Mouse (Mus musculus) MEL (cell line): Measurements from ENCODE around the gene Tmed6. TPM values are rescaled to one million over a fixed set of nuclear protein-coding genes. Genes with fewer than 3 reads are reported as not detected.

Experiments
- DNase-seq: peaks from one replicate; pipeline ENCODE4 v3.0.0; 2011; ENCODE audit warnings: low read depth, low spot score
- H3K27ac ChIP-seq: 2 replicates; pipeline ENCODE4 v1.5.1; 2012; ENCODE audit warnings: low read depth, mild to moderate bottlenecking, control low read depth, low read length, moderate library complexity; ENCODE audit not compliant: control insufficient read depth
- H3K27me3 ChIP-seq, 2 experiments: fragments of 150-350 bp in 1 of 2; sonication (generic) in 1 of 2; 2 replicates each; pipeline ENCODE4 v1.6.1; 2012; ENCODE audit warnings: low read length in 2 of 2, mild to moderate bottlenecking in 2 of 2, improper control_type of control experiment in 1 of 2, moderate library complexity in 1 of 2; ENCODE audit not compliant: insufficient read depth in 2 of 2, control insufficient read depth in 1 of 2
- H3K36me3 ChIP-seq, 2 experiments: 2 replicates each; pipeline ENCODE4 v1.6.1; 2012 to 2014; ENCODE audit warnings: low read length in 2 of 2, improper control_type of control experiment in 1 of 2, inconsistent platforms in 1 of 2, mild to moderate bottlenecking in 1 of 2; ENCODE audit not compliant: insufficient read depth in 2 of 2, control insufficient read depth in 1 of 2
- H3K4me1 ChIP-seq, 2 experiments: fragments of 150-350 bp in 1 of 2; sonication (generic) in 1 of 2; 2 replicates each; pipeline ENCODE4 v1.6.1; 2012; ENCODE audit warnings: low read length in 2 of 2, improper control_type of control experiment in 1 of 2, mild to moderate bottlenecking in 1 of 2; ENCODE audit not compliant: insufficient read depth in 2 of 2, control insufficient read depth in 1 of 2
- H3K4me3 ChIP-seq, 2 experiments: fragments of 150-350 bp in 1 of 2; sonication (generic) in 1 of 2; 2 replicates each; pipeline ENCODE4 v1.5.1; 2012; ENCODE audit warnings: low read depth in 2 of 2, low read length in 2 of 2, mild to moderate bottlenecking in 2 of 2, moderate library complexity in 2 of 2, control low read depth in 1 of 2, improper control_type of control experiment in 1 of 2; ENCODE audit not compliant: control insufficient read depth in 1 of 2, insufficient read depth in 1 of 2
- H3K79me2 ChIP-seq: 2 replicates; pipeline ENCODE4 v1.6.1; 2012; ENCODE audit warnings: mild to moderate bottlenecking, low read length, moderate library complexity; ENCODE audit not compliant: control insufficient read depth, poor library complexity, insufficient read depth
- H3K9ac ChIP-seq: 2 replicates; pipeline ENCODE4 v1.6.1; 2012; ENCODE audit warnings: low read depth, mild to moderate bottlenecking, control low read depth, low read length, moderate library complexity; ENCODE audit not compliant: control insufficient read depth, poor library complexity, severe bottlenecking
- H3K9me3 ChIP-seq: fragments of 150-350 bp; sonication (generic); replicated peaks from 2 replicates; pipeline ENCODE4 v1.6.1; 2012; ENCODE audit warnings: mild to moderate bottlenecking, low read length, improper control_type of control experiment, moderate library complexity; ENCODE audit not compliant: insufficient read depth
- EP300 ChIP-seq, 2 experiments: IDR thresholded peaks; 2 replicates each; pipeline ENCODE4 v1.6.1; 2011; ENCODE audit warnings: improper control_type of control experiment in 2 of 2, low read length in 2 of 2, low read depth in 1 of 2, mild to moderate bottlenecking in 1 of 2
- GATA1 ChIP-seq: IDR thresholded peaks from 2 replicates; pipeline ENCODE4 v1.6.1; 2011; ENCODE audit warnings: low read depth, low read length, improper control_type of control experiment
- KAT2A ChIP-seq: conservative IDR thresholded peaks from 2 replicates; pipeline ENCODE4 v1.6.1; 2012; ENCODE audit warnings: low read depth, low read length, improper control_type of control experiment, inconsistent platforms
- MXI1 ChIP-seq: IDR thresholded peaks from 2 replicates; pipeline ENCODE4 v1.6.1; 2011; ENCODE audit warnings: mild to moderate bottlenecking, low read depth, low read length, improper control_type of control experiment
- MYC ChIP-seq: IDR thresholded peaks from 2 replicates; pipeline ENCODE4 v1.6.1; 2011; ENCODE audit warnings: low read depth, mild to moderate bottlenecking, low read length, improper control_type of control experiment, moderate library complexity
- NELFE ChIP-seq: IDR thresholded peaks from 2 replicates; pipeline ENCODE4 v1.6.1; 2011; ENCODE audit warnings: low read depth, low read length, improper control_type of control experiment
- POLR2AphosphoS2 ChIP-seq: IDR thresholded peaks from 2 replicates; pipeline ENCODE4 v1.6.1; 2011; ENCODE audit warnings: low read length, improper control_type of control experiment
- RCOR1 ChIP-seq: IDR thresholded peaks from 2 replicates; pipeline ENCODE4 v1.6.1; 2012; ENCODE audit warnings: low read depth, mild to moderate bottlenecking, inconsistent platforms, low read length, improper control_type of control experiment
- SIN3A ChIP-seq: IDR thresholded peaks from 2 replicates; pipeline ENCODE4 v1.6.1; 2012; ENCODE audit warnings: low read length, improper control_type of control experiment, inconsistent platforms
- USF2 ChIP-seq, 2 experiments: IDR thresholded peaks; 2 replicates each; pipeline ENCODE4 v1.6.1; 2011 to 2012; ENCODE audit warnings: improper control_type of control experiment in 2 of 2, low read length in 2 of 2, borderline replicate concordance in 1 of 2, inconsistent platforms in 1 of 2, low read depth in 1 of 2, mild to moderate bottlenecking in 1 of 2; ENCODE audit not compliant: insufficient read depth in 1 of 2
- ZC3H11A ChIP-seq: IDR thresholded peaks from 2 replicates; pipeline ENCODE4 v1.6.1; 2012; ENCODE audit warnings: low read depth, mild to moderate bottlenecking, inconsistent platforms, low read length, improper control_type of control experiment
- ZKSCAN1 ChIP-seq: IDR thresholded peaks from 2 replicates; pipeline ENCODE4 v1.6.1; 2012; ENCODE audit warnings: low read depth, mild to moderate bottlenecking, inconsistent platforms, low read length, improper control_type of control experiment, moderate library complexity
- ZNF384 ChIP-seq: IDR thresholded peaks from 2 replicates; pipeline ENCODE4 v1.6.1; 2012; ENCODE audit warnings: low read depth, mild to moderate bottlenecking, inconsistent platforms, low read length, improper control_type of control experiment
- polyA plus RNA-seq, 2 experiments: library from polyadenylated mRNA; stranded (reverse) in 1 of 2; unstranded in 1 of 2; fragments of >175 nt in 1 of 2; fragments of >200 nt in 1 of 2; gene quantifications; 2 replicates each; pipeline versions ENCODE4 v1.2.1 to v1.2.4; 2012; ENCODE audit warnings: low replicate concordance in 2 of 2, low read depth in 1 of 2; ENCODE audit not compliant: insufficient read length in 2 of 2, insufficient read depth in 1 of 2, missing spikeins in 1 of 2
- total RNA-seq: library from RNA; depleted of rRNA; stranded (reverse); fragments of 300-350 nt; gene quantifications from 2 replicates; pipeline ENCODE4 v1.2.3, GENCODE M21; 2012

The Tmed6 gene
- total and polyA plus RNA-seq, 3 experiments: not detected

- Histone ChIP-seq H3K4me3 (no peak overlapping the region), H3K9ac (no peak overlapping the region), H3K36me3 (peaks cover 0 to 30% of the 10 kb centered on the region in 2 experiments; a peak in 2 of 4 replicates), H3K79me2 (no peaks in the 10 kb centered on the region), H3K27me3 (no peaks in the 10 kb centered on the region), H3K4me1 (peaks cover 0 to 18% of the 10 kb centered on the region in 2 experiments; a peak in 2 of 4 replicates), H3K9me3 (no peaks in the 10 kb centered on the region), H3K27ac (no peak overlapping the region)
- DNase-seq: no peak
- TF ChIP-seq NELFE (no peak), ZC3H11A (no peak), ZNF384 (peak; percentile 62)
Measured at GRCm38 (mm10) chr8:107113209-107113608, 47.8 kb upstream of the Tmed6 start.

- Histone ChIP-seq H3K36me3 (peaks cover 0 to 27% of the 10 kb centered on the region in 2 experiments; a peak in 2 of 4 replicates), H3K4me3 (no peak overlapping the region), H3K27me3 (no peaks in the 10 kb centered on the region), H3K9ac (no peak overlapping the region), H3K4me1 (peaks cover 0 to 18% of the 10 kb centered on the region in 2 experiments; a peak in 2 of 4 replicates), H3K9me3 (no peaks in the 10 kb centered on the region), H3K79me2 (no peaks in the 10 kb centered on the region), H3K27ac (no peak overlapping the region)
- TF ChIP-seq USF2 (IDR thresholded peaks at IDR 0.05; ENCODE audit: borderline replicate concordance in 1 of 2, insufficient read depth in 1 of 2, low read depth in 1 of 2, low read length in 2 of 2) (no peak), KAT2A (no peak), ZKSCAN1 (peak; percentile 61), EP300 (IDR thresholded peaks at IDR 0.05; ENCODE audit: low read depth in 1 of 2, low read length in 2 of 2) (peak in 1 of 2 experiments; percentile 37; a peak in 1 of 4 replicates), ZNF384 (peak; percentile 94), SIN3A (0 out of 2 replicates have a peak, but pooled peaks have one; percentile 18), GATA1 (peak; percentile 77), RCOR1 (peak; percentile 52; the same call in 1 of the 2 replicates), MYC (no peak), MXI1 (no peak), POLR2AphosphoS2 (no peak)
- DNase-seq: peak; percentile 86
Measured at GRCm38 (mm10) chr8:107111340-107112105, 46.1 kb upstream of the Tmed6 start.
